Mouse (Mus musculus) urinary bladder, postnatal 10 days (tissue): ENCODE results near the gene 4930402H24Rik.

Experiments used
- DNase-seq: peaks from one replicate; pipeline ENCODE4 v3.0.0; 2022; ENCODE audit warnings: low spot score

Gene 4930402H24Rik

DNA sequence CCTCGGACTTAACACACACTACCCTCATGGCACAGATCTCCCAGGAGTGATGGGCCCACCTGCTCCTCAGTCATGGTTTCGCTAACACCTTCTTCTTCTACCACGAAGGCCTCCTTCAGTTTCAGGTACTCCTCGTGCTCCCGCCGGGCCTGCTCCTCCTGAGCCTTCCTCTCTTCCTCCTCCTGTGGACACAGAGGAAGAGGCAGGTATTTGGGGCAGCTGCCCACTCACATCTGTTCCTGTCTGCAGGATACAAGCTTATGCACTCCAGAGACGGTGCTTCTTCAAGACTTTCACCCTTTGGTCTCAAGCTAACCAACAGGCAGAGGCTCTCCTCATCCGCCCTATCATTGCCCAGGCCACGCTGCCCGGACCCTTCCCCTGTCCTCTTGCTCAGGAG is 247.7 kb downstream of the 4930402H24Rik start:
- no peak for DNase-seq

DNA sequence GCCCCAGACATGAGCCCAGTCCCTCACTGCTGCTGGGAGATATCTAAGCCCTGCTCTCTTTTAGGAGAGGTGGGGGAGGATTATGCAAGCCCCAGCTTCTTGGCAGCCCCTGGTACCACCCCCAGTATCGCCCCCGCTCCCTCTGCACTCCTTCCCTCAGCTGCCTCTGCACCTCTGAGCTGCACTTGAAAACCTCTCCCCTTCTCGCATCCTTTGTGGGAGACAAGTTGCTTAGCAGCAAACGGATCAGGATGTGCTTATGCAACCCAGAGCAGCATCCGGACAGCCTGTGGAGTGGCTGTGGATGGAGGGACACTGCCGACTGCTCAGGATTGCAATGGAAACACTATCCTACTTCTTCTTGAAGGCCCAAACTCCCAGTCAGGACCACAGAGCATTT is 248.7 kb downstream of the 4930402H24Rik start:
- DNase-seq = no peak

DNA sequence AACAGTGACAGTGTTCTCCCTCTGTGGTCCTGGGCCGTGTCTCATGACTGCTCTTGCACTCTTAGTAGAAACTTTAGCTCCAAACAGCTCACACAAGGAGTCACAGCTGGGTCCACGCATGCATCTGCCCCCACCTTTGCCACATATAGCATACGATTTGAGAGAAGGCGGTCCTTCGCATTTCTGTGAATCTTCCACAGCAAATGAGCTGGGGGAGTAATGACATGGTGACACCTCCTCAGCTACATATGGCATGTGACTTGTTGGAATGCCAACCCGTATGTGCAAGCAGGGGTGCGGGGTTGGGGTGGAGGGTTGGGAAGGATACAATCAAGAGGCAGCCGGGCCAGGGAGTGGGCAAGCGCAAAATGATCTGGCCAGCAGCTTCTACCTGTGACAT is 249.7 kb downstream of the 4930402H24Rik start:
- DNase-seq = no peak
